In the genomic region with DNA sequence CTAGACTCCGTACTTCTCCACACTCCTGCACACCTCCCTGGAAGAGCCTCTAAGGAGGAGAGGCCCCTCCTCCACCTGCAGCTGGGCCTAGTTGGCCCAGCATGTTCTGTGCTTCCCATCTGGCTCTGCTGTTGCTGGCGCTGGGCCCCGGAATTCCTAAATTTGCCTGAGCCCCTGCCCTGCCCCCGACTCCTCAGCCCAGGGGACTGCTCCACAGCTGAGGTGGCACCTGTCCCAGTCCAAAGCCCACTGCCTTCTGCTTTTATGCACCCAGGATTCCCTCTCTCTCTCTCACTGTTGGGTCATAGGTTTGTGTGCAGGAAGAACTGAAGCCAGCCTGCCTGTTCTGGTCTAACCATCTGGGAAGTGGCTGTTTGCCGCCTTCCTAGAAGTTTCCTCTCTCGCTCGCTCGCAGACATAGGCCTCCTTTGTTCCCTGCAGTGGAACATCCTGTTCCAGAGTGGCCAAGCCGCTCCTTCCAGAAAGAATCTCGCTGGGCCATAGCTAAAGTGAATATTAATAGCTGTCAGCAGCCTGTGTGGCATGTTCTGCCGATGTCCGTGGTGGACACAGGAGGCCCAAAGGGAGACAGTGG, we compare ENCODE assay signal across 9 mouse cellular contexts. TPM values are rescaled to one million over a fixed set of nuclear protein-coding genes. Genes with fewer than 3 reads are reported as not detected.
DNase-seq lines count a peak whose midpoint lies in the region; ATAC-seq and TF ChIP-seq lines count a peak whose summit lies in the region.
"Had no signal": no experiment of that assay in that cellular context is flagged by ENCODE, and none has a peak within 500 bp of the region (broad histone marks: within the 10 kb centered on the region; RNA-seq: fewer than 3 reads in every experiment).

No protein-coding gene starts in this region.

- no peak for TF ChIP-seq POLR2A in cerebellum, adult 2 months (IDR thresholded peaks at IDR 0.05; ENCODE audit: borderline replicate concordance, insufficient read depth, low read length)

- H3K4me2 ChIP-seq in lung, embryonic 16.5 days (ENCODE audit: low read depth, low read length) = no peak overlapping the region

- H3K27ac ChIP-seq in cerebellum, adult 2 months (ENCODE audit: insufficient read depth, low read length) = peak overlapping the region; percentile 50; the same call in 1 of the 2 replicates
- peak overlapping the region; percentile 67 for H3K27ac ChIP-seq in brown adipose tissue, adult 24 weeks (replicated peaks; ENCODE audit: low read depth, low read length)
- peak overlapping the region; percentile 94 for H3K27ac ChIP-seq in lung, embryonic 16.5 days (ENCODE audit: low read length)

- no peak overlapping the region for H3K4me3 ChIP-seq in cerebellum, adult 2 months (replicated peaks; ENCODE audit: insufficient read depth, low read depth, low read length)
- no peak overlapping the region for H3K4me3 ChIP-seq in brown adipose tissue, adult 24 weeks (ENCODE audit: insufficient read depth, low read depth, low read length)
- H3K4me3 ChIP-seq in lung, embryonic 16.5 days (ENCODE audit: low read length) = no peak overlapping the region

- H3K9ac ChIP-seq in lung, embryonic 16.5 days (ENCODE audit: low read length) = peak overlapping the region; percentile 44

- WGBS in cerebellum, adult 2 months = 54% methylated on average over 12 of the region's 12 CpGs
- WGBS in lung, embryonic 16.5 days = 29% methylated on average over 12 of the region's 12 CpGs

- TF ChIP-seq CTCF in cerebellum, adult 2 months (IDR thresholded peaks at IDR 0.05; ENCODE audit: borderline replicate concordance, insufficient read depth, low read depth, low read length) = no peak

- no peaks in the 10 kb centered on the region for H3K9me3 ChIP-seq in lung, embryonic 16.5 days (ENCODE audit: control insufficient read depth, low read length)

- no peaks in the 10 kb centered on the region; the same call in 1 of the 2 replicates for H3K4me1 ChIP-seq in cerebellum, adult 2 months (ENCODE audit: control insufficient read depth, insufficient read depth, low read length)
- peaks cover 41% of the 10 kb centered on the region for H3K4me1 ChIP-seq in brown adipose tissue, adult 24 weeks (ENCODE audit: control insufficient read depth, insufficient read depth, insufficient read length, low read length)
- peaks cover 16% of the 10 kb centered on the region for H3K4me1 ChIP-seq in lung, embryonic 16.5 days (replicated peaks; ENCODE audit: control insufficient read depth, insufficient read depth, low read length)

- peak; percentile 68 for ATAC-seq in lung, embryonic 16.5 days (ENCODE audit: low read depth)

- peak in 1 of 2 experiments; percentile 49 for DNase-seq in cerebellum, adult 2 months
- no peak for DNase-seq in cerebellum, postnatal 36 days
- DNase-seq in heart, adult 8-10 months (ENCODE audit: low spot score) = peak; percentile 90
- peak; percentile 62 to 66 for DNase-seq in kidney, postnatal 36 days
- peak; percentile 79 for DNase-seq in testis, postnatal 10 days (ENCODE audit: low spot score)
- DNase-seq in thymus, postnatal 14 days = no peak

- H3K36me3 ChIP-seq in lung, embryonic 16.5 days (ENCODE audit: control insufficient read depth, insufficient read depth, low read length) = peaks cover 7% of the 10 kb centered on the region

- no peaks in the 10 kb centered on the region for H3K27me3 ChIP-seq in cerebellum, adult 2 months (ENCODE audit: control insufficient read depth, insufficient read depth, low read length)
- no peaks in the 10 kb centered on the region for H3K27me3 ChIP-seq in lung, embryonic 16.5 days (ENCODE audit: control insufficient read depth, insufficient read depth, low read depth, low read length)

RNA-seq across cellular contexts. Expression of a gene that starts 8.7 kb away (rescaled TPM):
- 26.1 and 28.4 TPM in 2 replicates for polyA plus RNA-seq in cerebellum, adult 2 months (2012; rRNA removed)
- polyA plus RNA-seq in brown adipose tissue, adult 24 weeks (2012; ENCODE audit: insufficient read depth, insufficient read length, missing spikeins) = 14.5 and 19.8 TPM in 2 replicates
- 10 to 100 TPM; 55.7 to 79.2 (median 65.3) TPM for total RNA-seq in heart, adult 8-10 months (2022)
- 17.4 and 21.3 TPM in 2 replicates for polyA plus RNA-seq in lung, embryonic 16.5 days (2015; fragmentation: Nextera tagmentation; extraction: Ambion mirVana)
- total RNA-seq: common myeloid progenitor, adult 5-6 weeks had no signal

RNA-seq across cellular contexts. Expression of a gene that starts 15.2 kb away (rescaled TPM):
- 50.1 and 56.3 TPM in 2 replicates for polyA plus RNA-seq in cerebellum, adult 2 months (2012; rRNA removed)
- 46.2 and 52.8 TPM in 2 replicates for polyA plus RNA-seq in brown adipose tissue, adult 24 weeks (2012; ENCODE audit: insufficient read depth, insufficient read length, missing spikeins)
- 1 to 10 TPM; 1.8 to 5.1 (median 3.7) TPM for total RNA-seq in heart, adult 8-10 months (2022)
- polyA plus RNA-seq in lung, embryonic 16.5 days (2015; fragmentation: Nextera tagmentation; extraction: Ambion mirVana) = 2.4 and 4.7 TPM in 2 replicates

RNA-seq across cellular contexts. Expression of a gene that starts 42.4 kb away (rescaled TPM):
- 5.3 and 5.5 TPM in 2 replicates for polyA plus RNA-seq in cerebellum, adult 2 months (2012; rRNA removed)
- polyA plus RNA-seq in brown adipose tissue, adult 24 weeks (2012; ENCODE audit: insufficient read depth, insufficient read length, missing spikeins) = 1.6 TPM in 1 of 2 replicates, not detected in the other
- total RNA-seq in heart, adult 8-10 months (2022) = under 1 TPM in 2 of 4 experiments, not detected in 2; 0.22 to 0.90 TPM
- 0.60 and 0.82 TPM in 2 replicates for polyA plus RNA-seq in lung, embryonic 16.5 days (2015; fragmentation: Nextera tagmentation; extraction: Ambion mirVana)
- total RNA-seq: common myeloid progenitor, adult 5-6 weeks had no signal

Comparison
In these comparisons a context has a peak if more than half of its experiments do, and no peak if none do; other contexts are left out.
1. DNase-seq: peak in heart, adult 8-10 months (single experiment), kidney, postnatal 36 days (2 of 2) and testis, postnatal 10 days (single experiment); none in cerebellum, postnatal 36 days (0 of 2) and thymus, postnatal 14 days (single experiment).
2. Peak in every context shown above with its lines, with median percentiles within 50 percentile points of each other: H3K27ac ChIP-seq.